Mouse (Mus musculus) frontal cortex, postnatal 10 days (tissue): Measurements from ENCODE around the gene Ptprd.
A peak's percentile ranks its signal among the peaks of the same experiment; 100 is the strongest.

Experiments used
- DNase-seq, 2 experiments: peaks; one replicate each; pipeline ENCODE4 v3.0.0; 2022; ENCODE audit warnings: low spot score in 2 of 2, mixed read lengths in 1 of 2

Gene Ptprd

GRCm38 (mm10) chr4:76403219-76403618, 1808.5 kb downstream of the Ptprd start:
- no peak for DNase-seq

GRCm38 (mm10) chr4:76387887-76388286, 1823.9 kb downstream of the Ptprd start:
- no peak for DNase-seq

GRCm38 (mm10) chr4:76386978-76387824, 1824.6 kb downstream of the Ptprd start:
- no peak for DNase-seq

- no peak for DNase-seq
These were observed 1825.9 kb downstream of the Ptprd start for GRCm38 (mm10) chr4:76385818-76386217.

- DNase-seq: peak; percentile 23 to 30
These were observed 1831.3 kb downstream of the Ptprd start for GRCm38 (mm10) chr4:76380312-76380917.

- DNase-seq: no peak
These were observed 1841.5 kb downstream of the Ptprd start for GRCm38 (mm10) chr4:76370041-76370880.

- no peak for DNase-seq
These were observed 1842.7 kb downstream of the Ptprd start for GRCm38 (mm10) chr4:76369101-76369500.

- DNase-seq: no peak
These were observed 1843.5 kb downstream of the Ptprd start for GRCm38 (mm10) chr4:76368291-76368690.

GRCm38 (mm10) chr4:76367285-76367684, 1844.5 kb downstream of the Ptprd start:
- no peak for DNase-seq

GRCm38 (mm10) chr4:76365871-76366270, 1845.9 kb downstream of the Ptprd start:
- DNase-seq: no peak

- DNase-seq: no peak
These were observed 1850.2 kb downstream of the Ptprd start for GRCm38 (mm10) chr4:76361546-76361945.

GRCm38 (mm10) chr4:76354167-76354566, 1857.6 kb downstream of the Ptprd start:
- DNase-seq: no peak

- no peak for DNase-seq
These were observed 1859.3 kb downstream of the Ptprd start for GRCm38 (mm10) chr4:76352468-76352867.

- no peak for DNase-seq
These were observed 1860.4 kb downstream of the Ptprd start for GRCm38 (mm10) chr4:76351201-76351979.

GRCm38 (mm10) chr4:76350241-76350962, 1861.4 kb downstream of the Ptprd start:
- no peak for DNase-seq

GRCm38 (mm10) chr4:76344059-76344458, 1867.7 kb downstream of the Ptprd start:
- no peak for DNase-seq

- DNase-seq: no peak
These were observed 1873.8 kb downstream of the Ptprd start for GRCm38 (mm10) chr4:76337926-76338325.

GRCm38 (mm10) chr4:76327346-76327745, 1884.4 kb downstream of the Ptprd start:
- DNase-seq: no peak

GRCm38 (mm10) chr4:76325646-76326045, 1886.1 kb downstream of the Ptprd start:
- no peak for DNase-seq

- no peak for DNase-seq
These were observed 1886.8 kb downstream of the Ptprd start for GRCm38 (mm10) chr4:76324928-76325327.

- no peak for DNase-seq
These were observed 1887.3 kb downstream of the Ptprd start for GRCm38 (mm10) chr4:76324509-76324908.
